Mouse (Mus musculus) ES-Bruce4 (cell line): ENCODE results near the gene Gpx8.

Source experiments
- CTCF ChIP-seq: IDR thresholded peaks from one replicate; pipeline ENCODE4 v1.8.1; 2011; ENCODE audit warnings: low read depth, low read length
- POLR2A ChIP-seq: IDR thresholded peaks from one replicate; pipeline ENCODE4 v1.8.1; 2011; ENCODE audit warnings: low read length; ENCODE audit not compliant: insufficient read depth

- TF ChIP-seq CTCF (peak; percentile 40), POLR2A (no peak)
These were observed 9.6 kb upstream of the Gpx8 start for GRCm38 (mm10) chr13:113055826-113056225.
